Mouse (Mus musculus) CH12.LX (cell line): ENCODE data around the gene Lamc2. TPM values are rescaled to one million over a fixed set of nuclear protein-coding genes. Genes with fewer than 3 reads are reported as not detected.

Source experiments
- DNase-seq: peaks from one replicate; pipeline ENCODE4 v3.0.0-alpha.2; 2013; ENCODE audit errors: extremely low read depth
- H3K27ac ChIP-seq: 2 replicates; pipeline ENCODE4 v1.5.1; 2012; ENCODE audit warnings: low read depth, mild to moderate bottlenecking, control low read depth, moderate library complexity; ENCODE audit not compliant: insufficient read depth
- H3K27me3 ChIP-seq: replicated peaks from 2 replicates; pipeline ENCODE3; 2012; ENCODE audit warnings: inconsistent platforms
- H3K36me3 ChIP-seq, 2 experiments: replicated peaks in 1 of 2; 2 replicates each; pipeline versions ENCODE3 to v1.6.1; 2012; ENCODE audit warnings: inconsistent platforms in 1 of 2, low read length in 1 of 2, mild to moderate bottlenecking in 1 of 2, mixed read lengths in 1 of 2, moderate library complexity in 1 of 2; ENCODE audit not compliant: control insufficient read depth in 1 of 2, insufficient read depth in 1 of 2
- H3K4me1 ChIP-seq, 2 experiments: 2 replicates each; pipeline ENCODE4 v1.6.1; 2012; ENCODE audit warnings: inconsistent platforms in 1 of 2, moderate library complexity in 1 of 2; ENCODE audit not compliant: insufficient read depth in 2 of 2, control insufficient read depth in 1 of 2
- H3K4me2 ChIP-seq: 2 replicates; pipeline ENCODE4 v1.6.1; 2012; ENCODE audit warnings: low read depth, mild to moderate bottlenecking, control low read depth; ENCODE audit not compliant: poor library complexity, insufficient read depth, severe bottlenecking
- H3K4me3 ChIP-seq, 3 experiments: fragments of 150-350 bp in 1 of 3; sonication (generic) in 1 of 3; replicated peaks in 1 of 3; 2 replicates each; pipeline versions ENCODE3 to v1.5.1; 2011 to 2012; ENCODE audit warnings: low read depth in 2 of 3, low read length in 2 of 3, mild to moderate bottlenecking in 2 of 3, moderate library complexity in 2 of 3, control low read depth in 1 of 3, improper control_type of control experiment in 1 of 3, inconsistent platforms in 1 of 3, mixed read lengths in 1 of 3; ENCODE audit not compliant: poor library complexity in 1 of 3
- H3K79me2 ChIP-seq: replicated peaks from 2 replicates; pipeline ENCODE4 v1.6.1; 2012; ENCODE audit warnings: mild to moderate bottlenecking, moderate library complexity; ENCODE audit not compliant: control insufficient read depth, poor library complexity, insufficient read depth, severe bottlenecking; ENCODE audit errors: extremely low read depth
- H3K9ac ChIP-seq: 2 replicates; pipeline ENCODE4 v1.6.1; 2012; ENCODE audit warnings: low read depth, mild to moderate bottlenecking, control low read depth, moderate library complexity; ENCODE audit not compliant: insufficient read depth
- H3K9me3 ChIP-seq: replicated peaks from 2 replicates; pipeline ENCODE3; 2012; ENCODE audit warnings: low read length, inconsistent platforms, mixed read lengths
- CHD2 ChIP-seq: IDR thresholded peaks from 2 replicates; pipeline ENCODE4 v1.6.1; 2011; ENCODE audit warnings: low read length, improper control_type of control experiment
- ELF1 ChIP-seq: IDR thresholded peaks from 2 replicates; pipeline ENCODE4 v1.6.1; 2014; ENCODE audit warnings: low read depth, mild to moderate bottlenecking, inconsistent platforms, low read length, improper control_type of control experiment
- ETS1 ChIP-seq: conservative IDR thresholded peaks from 2 replicates; pipeline ENCODE4 v1.6.1; 2012; ENCODE audit warnings: low read depth, mild to moderate bottlenecking, inconsistent platforms, low read length, improper control_type of control experiment, moderate library complexity
- IRF4 ChIP-seq: IDR thresholded peaks from 2 replicates; pipeline ENCODE4 v1.6.1; 2014; ENCODE audit warnings: low read depth, mild to moderate bottlenecking, inconsistent platforms, low read length, improper control_type of control experiment
- JUND ChIP-seq: conservative IDR thresholded peaks from 2 replicates; pipeline ENCODE4 v1.6.1; 2011; ENCODE audit warnings: low read depth, low read length, improper control_type of control experiment
- MAFK ChIP-seq: IDR thresholded peaks from 2 replicates; pipeline ENCODE4 v1.6.1; 2011; ENCODE audit warnings: low read length, improper control_type of control experiment; ENCODE audit not compliant: insufficient replicate concordance
- MAX ChIP-seq: IDR thresholded peaks from 2 replicates; pipeline ENCODE4 v1.6.1; 2011; ENCODE audit warnings: low read length, improper control_type of control experiment
- MAZ ChIP-seq: IDR thresholded peaks from 2 replicates; pipeline ENCODE4 v1.6.1; 2012; ENCODE audit warnings: low read depth, mild to moderate bottlenecking, inconsistent platforms, low read length, improper control_type of control experiment, moderate library complexity
- MEF2A ChIP-seq: IDR thresholded peaks from 2 replicates; pipeline ENCODE4 v1.6.1; 2014; ENCODE audit warnings: low read depth, mild to moderate bottlenecking, inconsistent platforms, low read length, improper control_type of control experiment, borderline replicate concordance
- MYC ChIP-seq: IDR thresholded peaks from 2 replicates; pipeline ENCODE4 v1.6.1; 2011; ENCODE audit warnings: low read depth, mild to moderate bottlenecking, improper control_type of control experiment, low read length
- POLR2A ChIP-seq: IDR thresholded peaks from 2 replicates; pipeline ENCODE4 v1.6.1; 2011; ENCODE audit warnings: low read depth, mild to moderate bottlenecking, improper control_type of control experiment, low read length
- POLR2AphosphoS2 ChIP-seq: IDR thresholded peaks from 2 replicates; pipeline ENCODE4 v1.6.1; 2011; ENCODE audit warnings: low read depth, low read length, improper control_type of control experiment
- TBP ChIP-seq: conservative IDR thresholded peaks from 2 replicates; pipeline ENCODE4 v1.6.1; 2011; ENCODE audit warnings: low read depth, low read length, improper control_type of control experiment
- TCF12 ChIP-seq: IDR thresholded peaks from 2 replicates; pipeline ENCODE4 v1.6.1; 2014; ENCODE audit warnings: low read depth, mild to moderate bottlenecking, inconsistent platforms, low read length, improper control_type of control experiment
- UBTF ChIP-seq: IDR thresholded peaks from 2 replicates; pipeline ENCODE4 v1.6.1; 2012; ENCODE audit warnings: low read depth, mild to moderate bottlenecking, inconsistent platforms, low read length, improper control_type of control experiment, moderate library complexity
- USF2 ChIP-seq: conservative IDR thresholded peaks from 2 replicates; pipeline ENCODE4 v1.6.1; 2011; ENCODE audit warnings: low read depth, low read length, improper control_type of control experiment
- ZKSCAN1 ChIP-seq: IDR thresholded peaks from 2 replicates; pipeline ENCODE4 v1.6.1; 2012; ENCODE audit warnings: low read depth, inconsistent platforms, low read length, improper control_type of control experiment, borderline replicate concordance
- ZNF384 ChIP-seq: IDR thresholded peaks from 2 replicates; pipeline ENCODE4 v1.6.1; 2012; ENCODE audit warnings: low read depth, low read length, improper control_type of control experiment, inconsistent platforms
- dilution Hi-C: fragments of 300-500 bp; cut with MboI; formaldehyde crosslinking; loops from 2 replicates; pipeline ENCODE4 v1.14.3; 2020; ENCODE audit warnings: low sequenced_read_pairs; ENCODE audit not compliant: extremely low pct_unique_long_range_greater_than_20kb, extremely low pct_ligation_motif_present
- in situ Hi-C: fragments of 300-500 bp; cut with MboI; formaldehyde crosslinking; loops from 3 replicates; pipeline ENCODE4 v1.14.3; 2019; ENCODE audit warnings: low sequenced_read_pairs, low pct_ligation_motif_present, low pct_unique_long_range_greater_than_20kb, mixed read lengths
- polyA plus RNA-seq: library from polyadenylated mRNA; unstranded; fragments of >175 nt; gene quantifications from 2 replicates; pipeline ENCODE4 v1.2.1, GENCODE M21; 2012; ENCODE audit warnings: low read depth; ENCODE audit not compliant: insufficient read length
- total RNA-seq, 2 experiments: library from RNA; depleted of rRNA; stranded (reverse); fragments of 300-350 nt in 1 of 2; fragments of >200 nt in 1 of 2; gene quantifications; 2 replicates each; pipeline ENCODE4 v1.2.3; 2012 to 2014

Lamc2 gene
- total and polyA plus RNA-seq, 3 experiments, result 0.09 to 1.0 (median 0.25) TPM

DNA sequence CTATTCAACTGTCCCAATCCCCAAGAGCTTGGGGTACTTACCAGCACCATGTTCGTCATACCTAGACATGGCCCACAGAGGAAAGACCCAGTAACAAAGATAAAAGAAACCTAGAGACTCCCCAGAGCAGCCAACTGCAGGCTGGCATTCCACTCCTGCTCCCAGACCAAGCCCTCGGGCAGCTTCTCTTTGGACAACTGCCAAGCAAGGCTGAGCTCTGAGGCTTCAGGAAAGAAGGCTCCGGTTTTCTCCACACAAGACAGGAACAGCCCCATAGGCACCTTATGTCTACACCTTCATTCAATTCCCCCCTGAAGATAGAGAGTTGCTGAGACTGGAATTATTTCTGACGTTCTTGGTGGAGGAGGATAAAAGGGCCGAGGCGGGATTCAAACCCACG lies 33.7 kb downstream of the Lamc2 start:
- H3K4me2 ChIP-seq, result no peak overlapping the region
- no peak for DNase-seq
- H3K4me3 ChIP-seq, result no peak overlapping the region
- peaks cover 3 to 6% of the 10 kb centered on the region in 2 experiments; a peak in 3 of 4 replicates for H3K4me1 ChIP-seq
- TF ChIP-seq TBP (no peak), MEF2A (no peak), ZKSCAN1 (no peak), UBTF (no peak), CHD2 (no peak)
- H3K9me3 ChIP-seq, result no peaks in the 10 kb centered on the region
- H3K36me3 ChIP-seq, result no peaks in the 10 kb centered on the region
- in situ Hi-C loops (no loop called here), dilution Hi-C loops (no loop called here)
- no peaks in the 10 kb centered on the region for H3K27me3 ChIP-seq
- no peaks in the 10 kb centered on the region for H3K79me2 ChIP-seq
- H3K9ac ChIP-seq, result no peak overlapping the region
- H3K27ac ChIP-seq, result no peak overlapping the region

DNA sequence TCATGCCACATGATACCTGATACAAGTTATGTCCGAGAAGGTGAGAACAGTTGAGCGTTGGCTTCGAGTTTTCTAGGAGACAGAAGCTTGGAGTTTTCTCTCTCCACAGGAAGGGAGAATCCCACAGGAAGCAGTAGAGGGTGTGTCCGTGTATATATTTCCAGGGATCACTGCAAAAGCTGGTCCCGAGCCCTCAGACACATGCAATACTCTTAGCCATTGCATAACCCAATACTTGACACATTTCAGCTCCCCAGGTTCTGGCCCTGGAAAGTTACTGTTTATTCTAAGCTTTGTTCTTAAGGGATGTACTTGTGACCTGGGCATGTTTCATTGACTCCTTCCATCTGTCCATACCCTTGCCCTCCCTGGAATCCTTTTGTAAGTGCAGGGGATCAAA lies 40.5 kb downstream of the Lamc2 start:
- Histone ChIP-seq H3K27ac (no peak overlapping the region), H3K36me3 (no peaks in the 10 kb centered on the region), H3K4me3 (no peak overlapping the region), H3K27me3 (no peaks in the 10 kb centered on the region), H3K4me1 (peaks cover 3 to 5% of the 10 kb centered on the region in 2 experiments; a peak in 1 of 4 replicates), H3K79me2 (no peaks in the 10 kb centered on the region), H3K9ac (no peak overlapping the region), H3K4me2 (no peak overlapping the region), H3K9me3 (no peaks in the 10 kb centered on the region)
- in situ Hi-C loops (no loop called here), dilution Hi-C loops (no loop called here)
- DNase-seq, result no peak
- TF ChIP-seq IRF4 (no peak), JUND (no peak), MYC (no peak), POLR2A (no peak), CHD2 (no peak), MAZ (no peak), MAFK (no peak), ELF1 (no peak), MAX (no peak), ZNF384 (no peak), ETS1 (no peak), TCF12 (no peak)

- dilution Hi-C loops (no loop called here), in situ Hi-C loops (no loop called here)
- Histone ChIP-seq H3K9me3 (no peaks in the 10 kb centered on the region), H3K79me2 (no peaks in the 10 kb centered on the region), H3K4me2 (no peak overlapping the region), H3K4me3 (no peak overlapping the region), H3K9ac (no peak overlapping the region), H3K36me3 (no peaks in the 10 kb centered on the region), H3K27ac (no peak overlapping the region), H3K4me1 (peaks cover 3 to 7% of the 10 kb centered on the region in 2 experiments; a peak in 1 of 4 replicates), H3K27me3 (no peaks in the 10 kb centered on the region)
- DNase-seq, result no peak
- TF ChIP-seq POLR2AphosphoS2 (no peak), POLR2A (no peak), USF2 (no peak)
Observed at GRCm38 (mm10) chr1:153144021-153144420, 42.2 kb downstream of the Lamc2 start.
